Mouse (Mus musculus) right cerebral cortex, postnatal 25 days (tissue): Measurements from ENCODE around the gene Cyp2u1.
A peak's percentile ranks its signal among the peaks of the same experiment; 100 is the strongest.

Source experiments
- DNase-seq: peaks from one replicate; pipeline ENCODE4 v3.0.0; 2022

The Cyp2u1 gene

GRCm38 (mm10) chr3:131303320-131303714 lies 290 bp upstream of the Cyp2u1 start:
- DNase-seq: no peak

GRCm38 (mm10) chr3:131299908-131300307 lies 3.1 kb downstream of the Cyp2u1 start:
- no peak for DNase-seq

- DNase-seq: no peak
Measured at GRCm38 (mm10) chr3:131299078-131299477, 3.9 kb downstream of the Cyp2u1 start.

- DNase-seq: no peak
Measured at GRCm38 (mm10) chr3:131296893-131297292, 6.1 kb downstream of the Cyp2u1 start.

GRCm38 (mm10) chr3:131295513-131296200 lies 7.4 kb downstream of the Cyp2u1 start:
- no peak for DNase-seq

- DNase-seq: no peak
Measured at GRCm38 (mm10) chr3:131294503-131294902, 8.5 kb downstream of the Cyp2u1 start.

GRCm38 (mm10) chr3:131292959-131293358 lies 10.1 kb downstream of the Cyp2u1 start:
- no peak for DNase-seq

GRCm38 (mm10) chr3:131292349-131292748 lies 10.7 kb downstream of the Cyp2u1 start:
- no peak for DNase-seq

GRCm38 (mm10) chr3:131291890-131292289 lies 11.1 kb downstream of the Cyp2u1 start:
- no peak for DNase-seq

- no peak for DNase-seq
Measured at GRCm38 (mm10) chr3:131274151-131274550, 28.9 kb downstream of the Cyp2u1 start.

GRCm38 (mm10) chr3:131272374-131273100 lies 30.5 kb downstream of the Cyp2u1 start:
- no peak for DNase-seq

GRCm38 (mm10) chr3:131271559-131272373 lies 31.3 kb downstream of the Cyp2u1 start, which contains the start of gene Hadh:
Gene Hadh, minus strand, starts transcription at chr3:131272101.
- DNase-seq: peak; percentile 78

GRCm38 (mm10) chr3:131271157-131271556 lies 31.9 kb downstream of the Cyp2u1 start:
- DNase-seq: no peak

- no peak for DNase-seq
Measured at GRCm38 (mm10) chr3:131270381-131270780, 32.6 kb downstream of the Cyp2u1 start.

- no peak for DNase-seq
Measured at GRCm38 (mm10) chr3:131266366-131267050, 36.5 kb downstream of the Cyp2u1 start.

GRCm38 (mm10) chr3:131265516-131265915 lies 37.5 kb downstream of the Cyp2u1 start:
- no peak for DNase-seq

- DNase-seq: no peak
Measured at GRCm38 (mm10) chr3:131263766-131264486, 39.1 kb downstream of the Cyp2u1 start.

GRCm38 (mm10) chr3:131260418-131260817 lies 42.6 kb downstream of the Cyp2u1 start:
- no peak for DNase-seq

GRCm38 (mm10) chr3:131259392-131259965 lies 43.5 kb downstream of the Cyp2u1 start:
- DNase-seq: no peak

- DNase-seq: no peak
Measured at GRCm38 (mm10) chr3:131258921-131259320, 44.1 kb downstream of the Cyp2u1 start.

- no peak for DNase-seq
Measured at GRCm38 (mm10) chr3:131255399-131255981, 47.5 kb downstream of the Cyp2u1 start.
